Mouse (Mus musculus): Measurements from ENCODE around the gene Snx6. TPM values are rescaled to one million over a fixed set of nuclear protein-coding genes. Genes with fewer than 3 reads are reported as not detected.
A peak's percentile ranks its signal among the peaks of the same experiment; 100 is the strongest.
"Not testable (repeated sequence)": the region's sequence is repeated elsewhere in the genome, so short reads cannot be mapped to it uniquely, and the experiment has no call there.

Snx6 gene
- polyA plus RNA-seq, 1 experiment from 2014 or later, result 231 TPM

DNA sequence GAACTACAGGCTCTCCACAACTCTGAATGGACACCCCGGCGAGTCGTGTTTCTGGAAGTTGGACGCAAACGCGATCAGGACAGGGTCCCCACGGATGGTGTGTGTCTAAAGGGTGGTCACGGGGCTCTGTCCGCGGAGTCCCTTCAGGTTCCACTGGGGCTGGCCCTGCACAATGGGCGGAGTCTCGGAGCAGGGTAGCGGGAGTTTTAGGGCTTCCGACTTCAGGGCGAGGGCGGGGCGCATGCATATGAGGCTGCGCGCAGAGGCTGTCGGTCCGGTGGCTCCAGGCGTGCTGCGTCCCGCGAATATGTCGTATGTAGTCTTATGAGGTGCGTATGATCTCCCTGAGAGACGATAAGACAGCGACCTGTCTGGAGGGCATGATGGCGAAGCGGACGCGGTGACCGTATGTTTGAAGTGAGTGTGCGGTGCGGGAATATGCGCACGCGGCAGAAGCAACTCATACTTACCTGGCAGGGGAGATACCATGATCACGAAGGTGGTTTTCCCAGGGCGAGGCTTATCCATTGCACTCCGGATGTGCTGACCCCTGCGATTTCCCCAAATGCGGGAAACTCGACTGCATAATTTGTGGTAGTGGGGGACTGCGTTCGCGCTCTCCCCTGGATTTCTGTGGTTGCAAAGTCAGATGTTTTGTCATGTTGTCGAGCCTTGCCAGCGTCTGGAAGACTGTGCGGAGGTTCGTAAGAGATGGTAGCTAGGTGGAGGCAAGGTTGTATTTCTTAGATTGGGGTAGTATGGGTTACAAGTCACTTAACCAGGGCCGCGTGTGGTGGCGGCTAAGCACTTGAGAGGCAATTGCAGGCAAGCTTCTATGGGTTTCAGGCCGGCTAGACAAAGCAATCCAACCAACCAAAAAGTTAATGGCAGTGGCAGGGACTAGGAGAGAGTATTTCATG is 66.1 kb downstream of the Snx6 start:
- H3K27ac ChIP-seq (replicated peaks; ENCODE audit: low read depth, low read length); H3K4me2 ChIP-seq (ENCODE audit: low read depth, severe bottlenecking); H3K4me3 ChIP-seq (ENCODE audit: low read depth, low read length); H3K4me1 ChIP-seq (ENCODE audit: control insufficient read depth, insufficient read depth, low read length); H3K27me3 ChIP-seq (ENCODE audit: control insufficient read depth, insufficient read depth, low read length); DNase-seq (ENCODE audit: low spot score); H3K9me3 ChIP-seq (ENCODE audit: control insufficient read depth, low read length); H3K9ac ChIP-seq (ENCODE audit: low read length); H3K36me3 ChIP-seq (ENCODE audit: control insufficient read depth, insufficient read depth, low read length): not testable (repeated sequence)
- no CpG with 5 or more reads among the region's 56 CpGs for WGBS
- peak; percentile 94 for ATAC-seq (ENCODE audit: insufficient number of reproducible peaks, low FRiP score, low TSS enrichment, low read depth)

DNA sequence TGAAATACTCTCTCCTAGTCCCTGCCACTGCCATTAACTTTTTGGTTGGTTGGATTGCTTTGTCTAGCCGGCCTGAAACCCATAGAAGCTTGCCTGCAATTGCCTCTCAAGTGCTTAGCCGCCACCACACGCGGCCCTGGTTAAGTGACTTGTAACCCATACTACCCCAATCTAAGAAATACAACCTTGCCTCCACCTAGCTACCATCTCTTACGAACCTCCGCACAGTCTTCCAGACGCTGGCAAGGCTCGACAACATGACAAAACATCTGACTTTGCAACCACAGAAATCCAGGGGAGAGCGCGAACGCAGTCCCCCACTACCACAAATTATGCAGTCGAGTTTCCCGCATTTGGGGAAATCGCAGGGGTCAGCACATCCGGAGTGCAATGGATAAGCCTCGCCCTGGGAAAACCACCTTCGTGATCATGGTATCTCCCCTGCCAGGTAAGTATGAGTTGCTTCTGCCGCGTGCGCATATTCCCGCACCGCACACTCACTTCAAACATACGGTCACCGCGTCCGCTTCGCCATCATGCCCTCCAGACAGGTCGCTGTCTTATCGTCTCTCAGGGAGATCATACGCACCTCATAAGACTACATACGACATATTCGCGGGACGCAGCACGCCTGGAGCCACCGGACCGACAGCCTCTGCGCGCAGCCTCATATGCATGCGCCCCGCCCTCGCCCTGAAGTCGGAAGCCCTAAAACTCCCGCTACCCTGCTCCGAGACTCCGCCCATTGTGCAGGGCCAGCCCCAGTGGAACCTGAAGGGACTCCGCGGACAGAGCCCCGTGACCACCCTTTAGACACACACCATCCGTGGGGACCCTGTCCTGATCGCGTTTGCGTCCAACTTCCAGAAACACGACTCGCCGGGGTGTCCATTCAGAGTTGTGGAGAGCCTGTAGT is 76.4 kb downstream of the Snx6 start:
- not testable (repeated sequence) for H3K4me2 ChIP-seq (ENCODE audit: low read depth, severe bottlenecking); H3K27me3 ChIP-seq (ENCODE audit: control insufficient read depth, insufficient read depth, low read length); H3K36me3 ChIP-seq (ENCODE audit: control insufficient read depth, insufficient read depth, low read length); DNase-seq (ENCODE audit: low spot score); H3K9ac ChIP-seq (ENCODE audit: low read length); H3K4me3 ChIP-seq (ENCODE audit: low read depth, low read length); H3K9me3 ChIP-seq (ENCODE audit: control insufficient read depth, low read length); H3K4me1 ChIP-seq (ENCODE audit: control insufficient read depth, insufficient read depth, low read length); H3K27ac ChIP-seq (replicated peaks; ENCODE audit: low read depth, low read length)
- peak; percentile 96 for ATAC-seq (ENCODE audit: insufficient number of reproducible peaks, low FRiP score, low TSS enrichment, low read depth)
- WGBS, result no CpG with 5 or more reads among the region's 56 CpGs

DNA sequence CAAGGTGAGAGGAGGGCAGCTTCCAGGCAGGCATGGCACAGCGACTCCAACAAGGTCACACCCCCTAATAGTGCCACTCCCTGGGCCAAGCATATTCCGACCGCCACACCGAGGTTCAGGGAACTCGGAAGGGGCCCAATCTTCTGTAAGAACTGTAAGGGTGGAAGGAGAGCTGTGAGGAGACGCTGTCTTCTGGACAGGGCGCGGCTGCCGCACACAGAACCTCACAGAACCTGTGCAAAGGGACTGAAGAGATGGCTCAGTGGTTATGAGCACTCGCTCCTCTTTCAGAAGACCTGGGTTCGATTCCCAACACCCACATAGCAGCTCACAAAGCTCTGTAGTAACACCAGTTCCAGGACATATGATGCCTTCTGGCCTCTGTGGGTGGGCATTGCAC is 78.0 kb downstream of the Snx6 start:
- H3K9ac ChIP-seq (ENCODE audit: low read length); H3K4me2 ChIP-seq (ENCODE audit: low read depth, severe bottlenecking); H3K27me3 ChIP-seq (ENCODE audit: control insufficient read depth, insufficient read depth, low read length); H3K4me3 ChIP-seq (ENCODE audit: low read depth, low read length); DNase-seq (ENCODE audit: low spot score); H3K36me3 ChIP-seq (ENCODE audit: control insufficient read depth, insufficient read depth, low read length); H3K27ac ChIP-seq (replicated peaks; ENCODE audit: low read depth, low read length); H3K4me1 ChIP-seq (ENCODE audit: control insufficient read depth, insufficient read depth, low read length); H3K9me3 ChIP-seq (ENCODE audit: control insufficient read depth, low read length); ATAC-seq (ENCODE audit: insufficient number of reproducible peaks, low FRiP score, low TSS enrichment, low read depth): not testable (repeated sequence)
- 78% methylated on average over 4 of the region's 11 CpGs for WGBS

GRCm38 (mm10) chr12:54713822-54714626 is 81.5 kb downstream of the Snx6 start:
- DNase-seq (ENCODE audit: low spot score); H3K4me3 ChIP-seq (ENCODE audit: low read depth, low read length); H3K36me3 ChIP-seq (ENCODE audit: control insufficient read depth, insufficient read depth, low read length); H3K27ac ChIP-seq (replicated peaks; ENCODE audit: low read depth, low read length); H3K4me1 ChIP-seq (ENCODE audit: control insufficient read depth, insufficient read depth, low read length); H3K27me3 ChIP-seq (ENCODE audit: control insufficient read depth, insufficient read depth, low read length); H3K9me3 ChIP-seq (ENCODE audit: control insufficient read depth, low read length); H3K9ac ChIP-seq (ENCODE audit: low read length); H3K4me2 ChIP-seq (ENCODE audit: low read depth, severe bottlenecking): not testable (repeated sequence)
- peak; percentile 49 for ATAC-seq (ENCODE audit: insufficient number of reproducible peaks, low FRiP score, low TSS enrichment, low read depth)
- WGBS, result 0% methylated on average over 1 of the region's 48 CpGs

GRCm38 (mm10) chr12:54710494-54710879 is 85.0 kb downstream of the Snx6 start:
- ATAC-seq (ENCODE audit: insufficient number of reproducible peaks, low FRiP score, low TSS enrichment, low read depth), result peak; percentile 92
- H3K27me3 ChIP-seq (ENCODE audit: control insufficient read depth, insufficient read depth, low read length); H3K36me3 ChIP-seq (ENCODE audit: control insufficient read depth, insufficient read depth, low read length); H3K4me3 ChIP-seq (ENCODE audit: low read depth, low read length); H3K9ac ChIP-seq (ENCODE audit: low read length); H3K4me1 ChIP-seq (ENCODE audit: control insufficient read depth, insufficient read depth, low read length); H3K4me2 ChIP-seq (ENCODE audit: low read depth, severe bottlenecking); DNase-seq (ENCODE audit: low spot score); H3K9me3 ChIP-seq (ENCODE audit: control insufficient read depth, low read length); H3K27ac ChIP-seq (replicated peaks; ENCODE audit: low read depth, low read length): not testable (repeated sequence)
- 0% methylated on average over 3 of the region's 8 CpGs for WGBS

DNA sequence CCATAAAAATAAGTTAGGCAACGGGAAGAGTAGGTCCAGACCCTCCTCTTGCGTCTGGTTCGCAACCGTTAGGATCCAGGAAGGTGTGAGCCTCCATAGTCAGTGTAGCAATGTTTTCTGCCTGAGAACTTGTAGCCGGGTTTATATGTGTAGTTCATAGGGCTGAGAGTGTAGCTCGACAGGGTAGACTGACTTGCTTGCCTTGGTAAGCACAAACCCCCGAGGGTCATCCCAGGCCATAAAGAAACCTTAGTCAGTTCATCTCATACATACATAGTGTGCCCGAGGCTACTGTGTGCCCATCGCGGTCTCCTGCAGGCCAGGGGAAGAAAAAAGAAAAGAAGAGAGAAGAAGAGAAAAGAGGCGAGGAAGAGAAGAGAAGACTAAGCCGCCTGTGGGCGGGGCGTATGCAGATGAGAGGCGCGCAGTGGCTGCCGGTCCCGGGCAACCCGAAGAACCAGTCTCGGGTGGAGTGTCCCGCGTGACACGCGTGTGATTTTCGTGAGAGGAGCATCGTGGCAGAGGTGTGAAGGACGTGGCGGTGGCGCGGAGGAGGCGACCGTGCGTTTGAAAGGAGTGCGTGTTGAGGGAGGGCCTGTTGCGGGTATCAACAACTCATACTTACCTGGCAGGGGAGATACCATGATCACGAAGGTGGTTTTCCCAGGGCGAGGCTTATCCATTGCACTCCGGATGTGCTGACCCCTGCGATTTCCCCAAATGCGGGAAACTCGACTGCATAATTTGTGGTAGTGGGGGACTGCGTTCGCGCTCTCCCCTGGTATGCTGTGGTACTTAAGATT is 85.6 kb downstream of the Snx6 start:
- not testable (repeated sequence) for H3K9ac ChIP-seq (ENCODE audit: low read length); H3K27me3 ChIP-seq (ENCODE audit: control insufficient read depth, insufficient read depth, low read length); H3K9me3 ChIP-seq (ENCODE audit: control insufficient read depth, low read length); H3K4me3 ChIP-seq (ENCODE audit: low read depth, low read length); DNase-seq (ENCODE audit: low spot score); H3K27ac ChIP-seq (replicated peaks; ENCODE audit: low read depth, low read length); H3K4me2 ChIP-seq (ENCODE audit: low read depth, severe bottlenecking); H3K36me3 ChIP-seq (ENCODE audit: control insufficient read depth, insufficient read depth, low read length); H3K4me1 ChIP-seq (ENCODE audit: control insufficient read depth, insufficient read depth, low read length)
- WGBS, result 0% methylated on average over 6 of the region's 44 CpGs
- ATAC-seq (ENCODE audit: insufficient number of reproducible peaks, low FRiP score, low TSS enrichment, low read depth), result peak; percentile 39

GRCm38 (mm10) chr12:54699394-54699793 is 96.1 kb downstream of the Snx6 start:
- ATAC-seq (ENCODE audit: insufficient number of reproducible peaks, low FRiP score, low TSS enrichment, low read depth), result no peak
- H3K4me3 ChIP-seq (ENCODE audit: low read depth, low read length), result no peak overlapping the region
- H3K4me2 ChIP-seq (ENCODE audit: low read depth, severe bottlenecking), result no peak overlapping the region
- H3K9ac ChIP-seq (ENCODE audit: low read length), result no peak overlapping the region
- H3K27me3 ChIP-seq (ENCODE audit: control insufficient read depth, insufficient read depth, low read length), result no peaks in the 10 kb centered on the region
- no peak for DNase-seq (ENCODE audit: low spot score)
- no peaks in the 10 kb centered on the region for H3K4me1 ChIP-seq (ENCODE audit: control insufficient read depth, insufficient read depth, low read length)
- H3K36me3 ChIP-seq (ENCODE audit: control insufficient read depth, insufficient read depth, low read length), result no peaks in the 10 kb centered on the region
- no peaks in the 10 kb centered on the region for H3K9me3 ChIP-seq (ENCODE audit: control insufficient read depth, low read length)
- WGBS, result 70% methylated on average over 7 of the region's 7 CpGs
- H3K27ac ChIP-seq (replicated peaks; ENCODE audit: low read depth, low read length), result no peak overlapping the region
